Mouse (Mus musculus) C2C12 (cell line): ENCODE measurements at regions not wholly inside any gene's neighbourhood (a gene's known extent, or its start where the extent isn't known, plus 50 kb on each side); places are given as distances from the start of the nearest gene placed in this dataset.

Experiments used
- CTCF ChIP-seq: IDR thresholded peaks from one replicate; pipeline ENCODE4 v1.5.1; 2011; ENCODE audit not compliant: control insufficient read depth, insufficient read depth, insufficient read length
- FOSL1 ChIP-seq: IDR thresholded peaks from one replicate; pipeline ENCODE4 v1.8.0; 2011; ENCODE audit warnings: mild to moderate bottlenecking, low read length; ENCODE audit not compliant: poor library complexity, insufficient read depth, severe bottlenecking
- MAX ChIP-seq: IDR thresholded peaks from one replicate; pipeline ENCODE4 v1.6.1; 2011; ENCODE audit warnings: mild to moderate bottlenecking, control low read depth
- MYOD1 ChIP-seq: IDR thresholded peaks from one replicate; pipeline ENCODE4 v1.6.1; 2011; ENCODE audit warnings: low read depth; ENCODE audit not compliant: control insufficient read depth, insufficient read length
- MYOG ChIP-seq: IDR thresholded peaks from one replicate; pipeline ENCODE4 v1.6.1; 2011; ENCODE audit not compliant: control insufficient read depth, insufficient read length; ENCODE audit errors: extremely low read depth
- USF1 ChIP-seq: IDR thresholded peaks from one replicate; pipeline ENCODE4 v1.6.1; 2011; ENCODE audit warnings: low read depth, mild to moderate bottlenecking, control low read depth, moderate library complexity

DNA sequence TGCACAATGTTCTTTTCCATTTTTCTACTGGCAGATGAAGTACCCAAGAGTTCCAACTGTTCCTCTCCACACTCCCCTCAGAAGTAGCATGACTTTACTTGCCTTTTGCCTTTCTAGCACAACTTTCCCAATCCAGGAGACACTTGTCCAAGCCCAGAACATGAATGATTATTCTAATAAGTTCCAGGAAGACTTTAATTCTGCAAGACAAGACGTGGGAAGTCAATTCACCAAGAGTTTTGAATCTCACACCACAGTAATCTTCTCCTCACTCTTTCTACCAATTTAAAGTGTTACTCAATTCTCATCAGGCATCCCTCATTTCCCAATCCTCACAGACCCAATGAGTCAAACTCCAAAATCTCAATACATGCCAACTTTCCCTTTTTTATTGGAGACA is 122.4 kb downstream of the Car2 start:
- TF ChIP-seq CTCF = no peak
- TF ChIP-seq MYOG = no peak
- TF ChIP-seq USF1 = no peak
- TF ChIP-seq MAX = no peak
- no peak for TF ChIP-seq MYOD1
- no peak for TF ChIP-seq FOSL1
